Mouse (Mus musculus): ENCODE results near the gene Notum.

Gene Notum

GRCm38 (mm10) chr11:120633520-120634343 lies 27.2 kb downstream of the Notum start, which contains the start of gene Mafg:
TSS of gene Mafg (minus strand) at chr11:120633600.
- in situ Hi-C loops (cut with MboI, MseI), result no loop called here

- in situ Hi-C loops (cut with MboI, MseI), result no loop called here
Measured at GRCm38 (mm10) chr11:120632559-120633519, 28.1 kb downstream of the Notum start.

GRCm38 (mm10) chr11:120631726-120632448 lies 29.1 kb downstream of the Notum start:
- in situ Hi-C loops (cut with MboI, MseI), result no loop called here

- in situ Hi-C loops (cut with MboI, MseI), result no loop called here
Measured at GRCm38 (mm10) chr11:120630881-120631725, 29.9 kb downstream of the Notum start.

- in situ Hi-C loops (cut with MboI, MseI), result no loop called here
Measured at GRCm38 (mm10) chr11:120630401-120630871, 30.5 kb downstream of the Notum start.

- in situ Hi-C loops (cut with MboI, MseI), result no loop called here
Measured at GRCm38 (mm10) chr11:120629911-120630310, 31.1 kb downstream of the Notum start.

- in situ Hi-C loops (cut with MboI, MseI), result no loop called here
Measured at GRCm38 (mm10) chr11:120629341-120629730, 31.6 kb downstream of the Notum start.

GRCm38 (mm10) chr11:120628601-120629340 lies 32.2 kb downstream of the Notum start:
- in situ Hi-C loops (cut with MboI, MseI), result no loop called here

- in situ Hi-C loops (cut with MboI, MseI), result no loop called here
Measured at GRCm38 (mm10) chr11:120627468-120628300, 33.3 kb downstream of the Notum start.

GRCm38 (mm10) chr11:120626785-120627467 lies 34.0 kb downstream of the Notum start:
- in situ Hi-C loops (cut with MboI, MseI), result no loop called here

GRCm38 (mm10) chr11:120625152-120625775 lies 35.7 kb downstream of the Notum start, which contains the start of gene Sirt7:
TSS of gene Sirt7 (minus strand) at chr11:120625240.
- in situ Hi-C loops (cut with MboI, MseI), result no loop called here

- in situ Hi-C loops (cut with MboI, MseI), result no loop called here
Measured at GRCm38 (mm10) chr11:120624680-120625111, 36.3 kb downstream of the Notum start.

GRCm38 (mm10) chr11:120623961-120624679 lies 36.9 kb downstream of the Notum start:
- in situ Hi-C loops (cut with MboI, MseI), result no loop called here

- in situ Hi-C loops (cut with MboI, MseI), result no loop called here
Measured at GRCm38 (mm10) chr11:120622805-120623204, 38.2 kb downstream of the Notum start.

GRCm38 (mm10) chr11:120620195-120620594 lies 40.8 kb downstream of the Notum start:
- in situ Hi-C loops (cut with MboI, MseI), result no loop called here

GRCm38 (mm10) chr11:120618619-120619535 lies 42.1 kb downstream of the Notum start:
- in situ Hi-C loops (cut with MboI, MseI), result no loop called here

All from T-helper 1 cell (primary cell).